Mouse (Mus musculus) heart, embryonic 16.5 days (tissue): Measurements from ENCODE around the gene Fbxo44. TPM values are rescaled to one million over a fixed set of nuclear protein-coding genes. Genes with fewer than 3 reads are reported as not detected.
"Not testable (repeated sequence)": the region's sequence is repeated elsewhere in the genome, so short reads cannot be mapped to it uniquely, and the experiment has no call there.

ENCODE experiments used
- ATAC-seq: fragments of 200-750 bp; cut with Nextera tagmentation; replicated peaks from 2 replicates; pipeline ENCODE4 v1.8.0; 2017; ENCODE audit warnings: moderate number of reproducible peaks; ENCODE audit not compliant: insufficient read depth, low FRiP score; ENCODE audit errors: extremely low read depth
- H3K27ac ChIP-seq: fragments of 300-500 bp; sonication (generic); 2 replicates; pipeline ENCODE4 v1.5.1; 2014; ENCODE audit warnings: mild to moderate bottlenecking, low read length, control low read depth, moderate library complexity
- H3K27me3 ChIP-seq: fragments of 300-500 bp; sonication (generic); 2 replicates; pipeline ENCODE4 v1.6.1; 2014; ENCODE audit warnings: low read length, mixed read lengths; ENCODE audit not compliant: control insufficient read depth, insufficient read depth
- H3K36me3 ChIP-seq: fragments of 300-500 bp; sonication (generic); 2 replicates; pipeline ENCODE4 v1.6.1; 2014; ENCODE audit not compliant: control insufficient read depth, insufficient read depth
- H3K4me1 ChIP-seq: fragments of 300-500 bp; sonication (generic); 2 replicates; pipeline ENCODE4 v1.6.1; 2014; ENCODE audit warnings: low read length, mixed read lengths; ENCODE audit not compliant: control insufficient read depth, insufficient read depth
- H3K4me2 ChIP-seq: fragments of 300-500 bp; sonication (generic); 2 replicates; pipeline ENCODE4 v1.6.1; 2014; ENCODE audit warnings: low read depth, mild to moderate bottlenecking, control low read depth, low read length
- H3K4me3 ChIP-seq: fragments of 300-500 bp; sonication (generic); 2 replicates; pipeline ENCODE4 v1.5.1; 2014; ENCODE audit warnings: mild to moderate bottlenecking, control low read depth, low read length
- H3K9ac ChIP-seq: fragments of 300-500 bp; sonication (generic); 2 replicates; pipeline ENCODE4 v1.6.1; 2014; ENCODE audit warnings: low read length, control low read depth
- H3K9me3 ChIP-seq: fragments of 300-500 bp; sonication (generic); replicated peaks from 2 replicates; pipeline ENCODE4 v1.6.1; 2016; ENCODE audit warnings: low read length; ENCODE audit not compliant: control insufficient read depth
- whole genome bisulfite sequencing: fragments of 180-500 bp; shearing (Covaris S2); extraction: QIAGEN DNeasy Blood & Tissue Kit; methylation state at CpG from one replicate; pipeline ENCODE4 v1.1.7; 2014; 5-methylcytosine and 5-hydroxymethylcytosine counted together
- polyA plus RNA-seq: library from polyadenylated mRNA; unstranded; fragments of >200 nt; fragmentation: Nextera tagmentation; extraction: Ambion mirVana; gene quantifications from 2 replicates; pipeline ENCODE4 v1.2.1, GENCODE M21; 2015

Gene Fbxo44
- polyA plus RNA-seq: 32.4 and 33.8 TPM in 2 replicates

- peak within 1 kb of the TSS; percentile 70 for H3K27ac ChIP-seq
- ATAC-seq: peak; percentile 45; the same call in 1 of the 2 replicates
- H3K4me1 ChIP-seq: peaks cover 20% of the 10 kb centered on the region; the same call in 1 of the 2 replicates
- H3K9me3 ChIP-seq: no peaks in the 10 kb centered on the region
- H3K27me3 ChIP-seq: peaks cover 49% of the 10 kb centered on the region
- WGBS: under 1% methylated on average over 43 of the region's 43 CpGs
- H3K4me3 ChIP-seq: peak within 1 kb of the TSS; percentile 80
- H3K9ac ChIP-seq: peak within 1 kb of the TSS; percentile 80
- H3K4me2 ChIP-seq: peak within 1 kb of the TSS; percentile 89
- H3K36me3 ChIP-seq: peaks cover 8% of the 10 kb centered on the region; the same call in 1 of the 2 replicates
Observed at GRCm38 (mm10) chr4:148160436-148161390, at the start of gene Fbxo44, which contains the start of gene Fbxo2. TSS of gene Fbxo44 (minus strand) at chr4:148160482. TSS of gene Fbxo2 (plus strand) at chr4:148160621.

- H3K4me2 ChIP-seq: no peak overlapping the region
- no peaks in the 10 kb centered on the region for H3K36me3 ChIP-seq
- ATAC-seq: no peak
- no peaks in the 10 kb centered on the region for H3K9me3 ChIP-seq
- H3K4me1 ChIP-seq: no peaks in the 10 kb centered on the region
- WGBS: 63% methylated on average over 6 of the region's 6 CpGs
- no peak overlapping the region for H3K9ac ChIP-seq
- H3K27ac ChIP-seq: no peak overlapping the region
- no peaks in the 10 kb centered on the region; the same call in 1 of the 2 replicates for H3K27me3 ChIP-seq
- H3K4me3 ChIP-seq: no peak overlapping the region
Observed at GRCm38 (mm10) chr4:148204873-148205232, 44.6 kb upstream of the Fbxo44 start.

GRCm38 (mm10) chr4:148204061-148204872, 44.0 kb upstream of the Fbxo44 start:
- WGBS: 48% methylated on average over 15 of the region's 15 CpGs
- Histone ChIP-seq H3K27ac (no peak overlapping the region), H3K36me3 (no peaks in the 10 kb centered on the region), H3K9ac (no peak overlapping the region), H3K27me3 (no peaks in the 10 kb centered on the region; the same call in 1 of the 2 replicates), H3K4me2 (no peak overlapping the region), H3K9me3 (no peaks in the 10 kb centered on the region), H3K4me1 (no peaks in the 10 kb centered on the region), H3K4me3 (no peak overlapping the region)
- ATAC-seq: no peak

- ATAC-seq: no peak
- WGBS: 83% methylated on average over 2 of the region's 2 CpGs
Observed at GRCm38 (mm10) chr4:148203557-148203956, 43.3 kb upstream of the Fbxo44 start.

GRCm38 (mm10) chr4:148198721-148199120, 38.4 kb upstream of the Fbxo44 start:
- Histone ChIP-seq H3K9ac (no peak overlapping the region), H3K27ac (no peak overlapping the region), H3K9me3 (no peaks in the 10 kb centered on the region), H3K36me3 (no peaks in the 10 kb centered on the region), H3K4me2 (no peak overlapping the region), H3K4me1 (no peaks in the 10 kb centered on the region), H3K27me3 (no peaks in the 10 kb centered on the region; the same call in 1 of the 2 replicates), H3K4me3 (no peak overlapping the region)
- WGBS: 50% methylated on average over 10 of the region's 10 CpGs
- ATAC-seq: no peak

More at GRCm38 (mm10) chr4:148203557-148203956, 43.3 kb upstream of the Fbxo44 start:
- no peaks in the 10 kb centered on the region for H3K4me1 ChIP-seq
- no peak overlapping the region for H3K4me3 ChIP-seq
- H3K9ac ChIP-seq: no peak overlapping the region
- H3K9me3 ChIP-seq: no peaks in the 10 kb centered on the region
- no peak overlapping the region for H3K4me2 ChIP-seq
- H3K27ac ChIP-seq: no peak overlapping the region
- no peaks in the 10 kb centered on the region for H3K36me3 ChIP-seq
- no peaks in the 10 kb centered on the region; the same call in 1 of the 2 replicates for H3K27me3 ChIP-seq

- Histone ChIP-seq H3K4me2 (no peak overlapping the region), H3K4me1 (no peaks in the 10 kb centered on the region), H3K4me3 (no peak overlapping the region), H3K9me3 (no peaks in the 10 kb centered on the region), H3K27me3 (no peaks in the 10 kb centered on the region), H3K9ac (no peak overlapping the region), H3K36me3 (no peaks in the 10 kb centered on the region), H3K27ac (no peak overlapping the region)
- ATAC-seq: no peak
Observed at GRCm38 (mm10) chr4:148194400-148194799, 34.1 kb upstream of the Fbxo44 start.

- H3K27ac ChIP-seq: no peak overlapping the region
- no peak overlapping the region for H3K9ac ChIP-seq
- no peak for ATAC-seq
- H3K4me3 ChIP-seq: no peak overlapping the region
- H3K27me3 ChIP-seq: no peaks in the 10 kb centered on the region
- H3K36me3 ChIP-seq: no peaks in the 10 kb centered on the region
- no peaks in the 10 kb centered on the region for H3K4me1 ChIP-seq
- no peaks in the 10 kb centered on the region for H3K9me3 ChIP-seq
- H3K4me2 ChIP-seq: no peak overlapping the region
- WGBS: 25% methylated on average over 11 of the region's 11 CpGs
Observed at GRCm38 (mm10) chr4:148192707-148193245, 32.5 kb upstream of the Fbxo44 start.

GRCm38 (mm10) chr4:148188767-148189166, 28.5 kb upstream of the Fbxo44 start:
- not testable (repeated sequence) for H3K9me3 ChIP-seq, ATAC-seq, H3K36me3 ChIP-seq, H3K9ac ChIP-seq, H3K4me3 ChIP-seq, H3K4me1 ChIP-seq, H3K27ac ChIP-seq, H3K4me2 ChIP-seq, H3K27me3 ChIP-seq
- WGBS: 88% methylated on average over 1 of the region's 1 CpGs
